Mouse (Mus musculus): ENCODE results near the gene Kansl1. TPM values are rescaled to one million over a fixed set of nuclear protein-coding genes. Genes with fewer than 3 reads are reported as not detected.

Gene Kansl1
- polyA plus RNA-seq, 1 experiment from 2014 or later = 29.9 TPM

- Histone ChIP-seq H3K27ac (ENCODE audit: low read depth, low read length) (no peak overlapping the region), H3K27me3 (ENCODE audit: control insufficient read depth, insufficient read depth, low read length) (no peaks in the 10 kb centered on the region), H3K4me2 (replicated peaks; ENCODE audit: low read depth, low read length) (no peak overlapping the region), H3K4me3 (ENCODE audit: low read length) (no peak overlapping the region), H3K9me3 (ENCODE audit: control insufficient read depth, low read length) (no peaks in the 10 kb centered on the region), H3K4me1 (ENCODE audit: control insufficient read depth, insufficient read depth, low read length) (no peaks in the 10 kb centered on the region), H3K36me3 (ENCODE audit: control insufficient read depth, insufficient read depth, low read length) (no peaks in the 10 kb centered on the region), H3K9ac (ENCODE audit: low read depth, low read length) (no peak overlapping the region)
- WGBS = 80% methylated on average over 1 of the region's 1 CpGs
- ATAC-seq (ENCODE audit: low FRiP score, low TSS enrichment) = no peak
These were observed 76.5 kb downstream of the Kansl1 start for GRCm38 (mm10) chr11:104392153-104392552.

GRCm38 (mm10) chr11:104387284-104387683 lies 81.4 kb downstream of the Kansl1 start:
- no peak overlapping the region for H3K9ac ChIP-seq (ENCODE audit: low read depth, low read length)
- no peaks in the 10 kb centered on the region for H3K36me3 ChIP-seq (ENCODE audit: control insufficient read depth, insufficient read depth, low read length)
- WGBS = 93% methylated on average over 1 of the region's 1 CpGs
- no peak overlapping the region for H3K4me3 ChIP-seq (ENCODE audit: low read length)
- no peak for ATAC-seq (ENCODE audit: low FRiP score, low TSS enrichment)
- H3K4me2 ChIP-seq (replicated peaks; ENCODE audit: low read depth, low read length) = no peak overlapping the region
- no peaks in the 10 kb centered on the region for H3K4me1 ChIP-seq (ENCODE audit: control insufficient read depth, insufficient read depth, low read length)
- no peaks in the 10 kb centered on the region for H3K9me3 ChIP-seq (ENCODE audit: control insufficient read depth, low read length)
- no peaks in the 10 kb centered on the region for H3K27me3 ChIP-seq (ENCODE audit: control insufficient read depth, insufficient read depth, low read length)
- no peak overlapping the region for H3K27ac ChIP-seq (ENCODE audit: low read depth, low read length)

GRCm38 (mm10) chr11:104386595-104386994 lies 82.1 kb downstream of the Kansl1 start:
- no peak overlapping the region for H3K4me3 ChIP-seq (ENCODE audit: low read length)
- no peaks in the 10 kb centered on the region for H3K9me3 ChIP-seq (ENCODE audit: control insufficient read depth, low read length)
- H3K27me3 ChIP-seq (ENCODE audit: control insufficient read depth, insufficient read depth, low read length) = no peaks in the 10 kb centered on the region
- no peaks in the 10 kb centered on the region for H3K36me3 ChIP-seq (ENCODE audit: control insufficient read depth, insufficient read depth, low read length)
- no peak overlapping the region for H3K4me2 ChIP-seq (replicated peaks; ENCODE audit: low read depth, low read length)
- no peak overlapping the region for H3K9ac ChIP-seq (ENCODE audit: low read depth, low read length)
- no peak overlapping the region for H3K27ac ChIP-seq (ENCODE audit: low read depth, low read length)
- 92% methylated on average over 1 of the region's 1 CpGs for WGBS
- no peak for ATAC-seq (ENCODE audit: low FRiP score, low TSS enrichment)
- H3K4me1 ChIP-seq (ENCODE audit: control insufficient read depth, insufficient read depth, low read length) = no peaks in the 10 kb centered on the region

- Histone ChIP-seq H3K9ac (ENCODE audit: low read depth, low read length) (no peak overlapping the region), H3K27ac (ENCODE audit: low read depth, low read length) (no peak overlapping the region), H3K9me3 (ENCODE audit: control insufficient read depth, low read length) (no peaks in the 10 kb centered on the region), H3K4me2 (replicated peaks; ENCODE audit: low read depth, low read length) (no peak overlapping the region), H3K36me3 (ENCODE audit: control insufficient read depth, insufficient read depth, low read length) (peaks cover 6% of the 10 kb centered on the region; the same call in 1 of the 2 replicates), H3K4me3 (ENCODE audit: low read length) (no peak overlapping the region), H3K4me1 (ENCODE audit: control insufficient read depth, insufficient read depth, low read length) (no peaks in the 10 kb centered on the region), H3K27me3 (ENCODE audit: control insufficient read depth, insufficient read depth, low read length) (no peaks in the 10 kb centered on the region)
- ATAC-seq (ENCODE audit: low FRiP score, low TSS enrichment) = no peak
- 90% methylated on average over 2 of the region's 2 CpGs for WGBS
These were observed 85.4 kb downstream of the Kansl1 start for GRCm38 (mm10) chr11:104383167-104383810.

DNA sequence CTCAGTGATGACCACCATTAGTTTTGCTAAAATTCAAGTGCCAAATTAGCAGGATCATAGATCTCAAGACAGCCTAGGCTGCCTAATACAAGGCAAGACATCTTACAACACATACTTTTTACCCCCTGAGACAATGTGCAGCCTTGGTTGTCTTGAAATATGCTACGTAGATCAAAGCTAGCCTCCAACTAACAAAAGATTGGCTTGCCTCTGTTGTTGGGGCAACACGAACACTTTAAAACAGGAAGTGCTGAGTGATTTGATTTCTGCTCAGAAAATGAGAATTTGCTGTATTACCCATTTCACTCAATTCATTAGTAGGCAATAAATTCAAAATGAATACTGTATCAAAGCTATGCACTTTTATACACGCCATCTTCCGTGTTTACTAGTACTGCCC lies 86.8 kb downstream of the Kansl1 start:
- no peak for ATAC-seq (ENCODE audit: low FRiP score, low TSS enrichment)
- Histone ChIP-seq H3K27me3 (ENCODE audit: control insufficient read depth, insufficient read depth, low read length) (no peaks in the 10 kb centered on the region), H3K36me3 (ENCODE audit: control insufficient read depth, insufficient read depth, low read length) (peaks cover 11% of the 10 kb centered on the region), H3K4me3 (ENCODE audit: low read length) (no peak overlapping the region), H3K4me1 (ENCODE audit: control insufficient read depth, insufficient read depth, low read length) (no peaks in the 10 kb centered on the region), H3K9ac (ENCODE audit: low read depth, low read length) (no peak overlapping the region), H3K27ac (ENCODE audit: low read depth, low read length) (no peak overlapping the region), H3K4me2 (replicated peaks; ENCODE audit: low read depth, low read length) (no peak overlapping the region), H3K9me3 (ENCODE audit: control insufficient read depth, low read length) (no peaks in the 10 kb centered on the region)
- WGBS = 88% methylated on average over 4 of the region's 4 CpGs

GRCm38 (mm10) chr11:104379635-104380034 lies 89.0 kb downstream of the Kansl1 start:
- WGBS = 81% methylated on average over 1 of the region's 1 CpGs
- Histone ChIP-seq H3K36me3 (ENCODE audit: control insufficient read depth, insufficient read depth, low read length) (peaks cover 18% of the 10 kb centered on the region), H3K4me1 (ENCODE audit: control insufficient read depth, insufficient read depth, low read length) (no peaks in the 10 kb centered on the region)

DNA sequence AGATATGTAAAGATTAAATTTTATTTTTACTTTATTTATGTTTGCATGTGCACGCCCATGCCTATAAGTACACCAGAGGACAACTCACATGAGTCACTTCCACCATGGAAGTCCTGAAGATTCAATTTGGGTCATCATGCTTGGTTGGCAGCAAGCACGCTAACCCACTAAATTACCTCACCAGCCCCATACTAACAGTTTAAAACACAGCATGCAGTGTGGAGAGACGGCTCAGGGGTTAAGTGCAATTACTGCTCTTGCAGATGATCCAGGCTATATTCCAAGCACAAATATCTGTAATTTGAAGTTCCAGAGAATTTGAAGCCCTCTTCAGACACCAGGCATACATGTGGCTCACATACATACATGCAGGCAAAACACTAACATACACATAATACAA lies 92.4 kb downstream of the Kansl1 start:
- Histone ChIP-seq H3K9me3 (ENCODE audit: control insufficient read depth, low read length) (no peaks in the 10 kb centered on the region), H3K4me1 (ENCODE audit: control insufficient read depth, insufficient read depth, low read length) (no peaks in the 10 kb centered on the region), H3K4me3 (ENCODE audit: low read length) (no peak overlapping the region), H3K4me2 (replicated peaks; ENCODE audit: low read depth, low read length) (no peak overlapping the region), H3K36me3 (ENCODE audit: control insufficient read depth, insufficient read depth, low read length) (peaks cover 24% of the 10 kb centered on the region), H3K27me3 (ENCODE audit: control insufficient read depth, insufficient read depth, low read length) (no peaks in the 10 kb centered on the region), H3K27ac (ENCODE audit: low read depth, low read length) (no peak overlapping the region), H3K9ac (ENCODE audit: low read depth, low read length) (no peak overlapping the region)
- no peak for ATAC-seq (ENCODE audit: low FRiP score, low TSS enrichment)
- WGBS = 92% methylated on average over 3 of the region's 3 CpGs

More at GRCm38 (mm10) chr11:104379635-104380034, 89.0 kb downstream of the Kansl1 start:
- no peaks in the 10 kb centered on the region for H3K27me3 ChIP-seq (ENCODE audit: control insufficient read depth, insufficient read depth, low read length)
- ATAC-seq (ENCODE audit: low FRiP score, low TSS enrichment) = no peak
- H3K9me3 ChIP-seq (ENCODE audit: control insufficient read depth, low read length) = no peaks in the 10 kb centered on the region
- no peak overlapping the region for H3K4me2 ChIP-seq (replicated peaks; ENCODE audit: low read depth, low read length)
- no peak overlapping the region for H3K27ac ChIP-seq (ENCODE audit: low read depth, low read length)
- H3K4me3 ChIP-seq (ENCODE audit: low read length) = no peak overlapping the region
- no peak overlapping the region for H3K9ac ChIP-seq (ENCODE audit: low read depth, low read length)

DNA sequence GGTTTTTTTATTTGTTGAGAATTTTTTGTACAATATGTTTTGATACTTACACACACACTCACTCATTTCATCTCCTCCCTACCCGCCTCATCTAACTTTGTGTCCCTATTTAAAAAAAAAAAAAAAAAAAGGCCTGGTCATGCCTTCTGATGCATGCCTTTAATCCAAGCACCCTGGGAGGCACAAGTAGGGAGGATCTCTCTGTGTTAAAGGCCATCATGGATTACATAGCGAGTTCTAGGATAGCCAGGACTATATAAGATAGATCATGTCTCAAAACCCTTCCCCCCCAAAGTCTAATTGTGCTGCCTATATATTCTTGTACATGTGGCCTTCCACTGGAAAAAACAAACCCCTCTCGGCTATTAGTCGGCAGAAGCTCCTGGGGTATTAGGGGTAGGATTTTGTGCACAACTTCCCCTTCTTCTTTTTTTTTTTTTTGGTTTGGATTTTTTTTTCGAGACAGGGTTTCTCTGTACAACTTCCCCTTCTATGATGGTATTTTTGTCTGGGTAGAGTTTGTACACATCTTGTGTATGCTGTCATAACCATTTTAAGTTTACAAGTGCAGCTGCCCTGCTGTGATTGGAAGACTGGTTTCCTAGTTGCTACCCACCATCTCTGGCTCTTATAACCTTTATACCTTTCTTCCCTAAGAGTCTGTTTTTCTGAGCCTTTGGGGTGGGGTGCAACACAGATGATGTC lies 101.0 kb downstream of the Kansl1 start:
- ATAC-seq (ENCODE audit: low FRiP score, low TSS enrichment) = no peak

GRCm38 (mm10) chr11:104363823-104364600 lies 104.6 kb downstream of the Kansl1 start:
- Histone ChIP-seq H3K4me1 (ENCODE audit: control insufficient read depth, insufficient read depth, low read length) (no peaks in the 10 kb centered on the region), H3K36me3 (ENCODE audit: control insufficient read depth, insufficient read depth, low read length) (peaks cover 22% of the 10 kb centered on the region), H3K4me2 (replicated peaks; ENCODE audit: low read depth, low read length) (no peak overlapping the region), H3K9ac (ENCODE audit: low read depth, low read length) (no peak overlapping the region), H3K27ac (ENCODE audit: low read depth, low read length) (no peak overlapping the region), H3K27me3 (ENCODE audit: control insufficient read depth, insufficient read depth, low read length) (no peaks in the 10 kb centered on the region), H3K4me3 (ENCODE audit: low read length) (no peak overlapping the region), H3K9me3 (ENCODE audit: control insufficient read depth, low read length) (no peaks in the 10 kb centered on the region)
- ATAC-seq (ENCODE audit: low FRiP score, low TSS enrichment) = no peak
- WGBS = 88% methylated on average over 2 of the region's 2 CpGs

More for the DNA sequence above, 101.0 kb downstream of the Kansl1 start:
- Histone ChIP-seq H3K27me3 (ENCODE audit: control insufficient read depth, insufficient read depth, low read length) (no peaks in the 10 kb centered on the region), H3K4me3 (ENCODE audit: low read length) (no peak overlapping the region), H3K9me3 (ENCODE audit: control insufficient read depth, low read length) (no peaks in the 10 kb centered on the region), H3K4me1 (ENCODE audit: control insufficient read depth, insufficient read depth, low read length) (no peaks in the 10 kb centered on the region), H3K27ac (ENCODE audit: low read depth, low read length) (no peak overlapping the region), H3K36me3 (ENCODE audit: control insufficient read depth, insufficient read depth, low read length) (peaks cover 25% of the 10 kb centered on the region; the same call in 1 of the 2 replicates), H3K9ac (ENCODE audit: low read depth, low read length) (no peak overlapping the region), H3K4me2 (replicated peaks; ENCODE audit: low read depth, low read length) (no peak overlapping the region)
- WGBS = 87% methylated on average over 5 of the region's 5 CpGs

Measured in kidney, embryonic 14.5 days (tissue).